Mouse (Mus musculus) limb, embryonic 12.5 days (tissue): ENCODE data around the gene Olfr1336. TPM values are rescaled to one million over a fixed set of nuclear protein-coding genes. Genes with fewer than 3 reads are reported as not detected.

ENCODE experiments used
- ATAC-seq: fragments of 200-750 bp; cut with Nextera tagmentation; 2 replicates; pipeline ENCODE4 v1.8.0; 2017; ENCODE audit warnings: low read depth, moderate TSS enrichment; ENCODE audit not compliant: insufficient number of reproducible peaks, insufficient read depth, low FRiP score, low TSS enrichment
- H3K27ac ChIP-seq: fragments of 300-500 bp; sonication (generic); 2 replicates; pipeline ENCODE4 v1.5.1; 2016; ENCODE audit warnings: mild to moderate bottlenecking, moderate library complexity
- H3K27me3 ChIP-seq: fragments of 300-500 bp; sonication (generic); 2 replicates; pipeline ENCODE4 v1.6.1; 2016; ENCODE audit warnings: mild to moderate bottlenecking, moderate library complexity
- H3K36me3 ChIP-seq: fragments of 300-500 bp; sonication (generic); 2 replicates; pipeline ENCODE4 v1.6.1; 2016; ENCODE audit warnings: mild to moderate bottlenecking, moderate library complexity
- H3K4me1 ChIP-seq: fragments of 300-500 bp; sonication (generic); replicated peaks from 2 replicates; pipeline ENCODE4 v1.6.1; 2016
- H3K4me2 ChIP-seq: fragments of 300-500 bp; sonication (generic); 2 replicates; pipeline ENCODE4 v1.6.1; 2016; ENCODE audit warnings: mild to moderate bottlenecking, moderate library complexity
- H3K4me3 ChIP-seq: fragments of 300-500 bp; sonication (generic); replicated peaks from 2 replicates; pipeline ENCODE4 v1.5.1; 2016; ENCODE audit warnings: mild to moderate bottlenecking
- H3K9ac ChIP-seq: fragments of 300-500 bp; sonication (generic); replicated peaks from 2 replicates; pipeline ENCODE4 v1.6.1; 2016; ENCODE audit warnings: mild to moderate bottlenecking, moderate library complexity
- H3K9me3 ChIP-seq: fragments of 300-500 bp; sonication (generic); 2 replicates; pipeline ENCODE4 v1.6.1; 2016; ENCODE audit warnings: mild to moderate bottlenecking, moderate library complexity
- WGBS: fragments of 180-500 bp; shearing (Covaris S2); methylation state at CpG from one replicate; pipeline ENCODE4 v1.1.7; 2016; 5-methylcytosine and 5-hydroxymethylcytosine counted together
- polyA plus RNA-seq: library from polyadenylated mRNA; unstranded; fragments of >200 nt; fragmentation: Nextera tagmentation; extraction: Ambion mirVana; gene quantifications from 2 replicates; pipeline ENCODE4 v1.2.1, GENCODE M21; 2016

Gene Olfr1336
- not detected in 2 replicates for polyA plus RNA-seq

DNA sequence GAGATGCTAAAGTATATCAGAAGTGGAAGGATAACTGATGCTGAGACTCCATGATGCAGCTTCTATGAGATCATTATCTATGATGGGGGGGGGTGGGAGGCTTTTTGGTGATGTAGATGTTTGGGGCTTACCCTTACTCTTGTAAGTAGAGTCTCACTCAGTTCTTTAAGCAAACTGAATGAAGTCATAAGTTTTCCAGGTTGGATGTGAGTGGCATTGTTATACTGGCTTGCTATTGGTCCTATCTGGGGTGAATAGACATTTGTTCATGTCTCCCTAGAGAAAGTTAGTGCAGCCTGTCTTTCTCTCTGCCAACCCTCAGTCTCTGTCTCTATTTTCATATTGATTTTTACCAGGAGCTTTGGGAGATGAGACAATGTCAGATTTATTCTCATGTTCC lies at the start of gene Olfr1336:
TSS of gene Olfr1336 (plus strand) at position 301 of the 400 bp plus-strand sequence.
- no peak for ATAC-seq
- Histone ChIP-seq H3K36me3 (no peaks in the 10 kb centered on the region), H3K9me3 (peaks cover 28% of the 10 kb centered on the region; the same call in 1 of the 2 replicates), H3K4me3 (no peak within 1 kb of the TSS), H3K4me1 (no peaks in the 10 kb centered on the region), H3K4me2 (no peak within 1 kb of the TSS), H3K27me3 (no peaks in the 10 kb centered on the region), H3K9ac (no peak within 1 kb of the TSS), H3K27ac (no peak within 1 kb of the TSS)

DNA sequence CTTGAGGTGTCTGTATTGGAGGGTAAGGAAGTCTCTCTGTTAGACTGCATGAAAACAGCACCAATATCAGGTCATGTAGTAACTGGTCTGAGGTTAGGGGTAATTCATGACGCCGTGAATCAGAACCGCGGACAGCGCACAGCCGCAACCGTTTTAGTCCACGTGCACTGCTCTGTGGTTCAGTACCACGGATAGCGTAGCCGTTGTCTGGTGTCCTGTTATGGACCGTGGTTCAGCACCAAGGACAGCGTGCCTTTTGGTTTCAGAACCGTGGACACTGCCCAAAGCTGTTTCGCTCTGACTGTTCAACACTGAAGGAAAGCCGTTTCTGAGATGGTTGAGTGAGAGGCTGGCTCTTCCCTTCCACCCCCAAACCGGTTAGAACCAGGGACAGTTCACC lies 45.9 kb upstream of the Olfr1336 start, which contains the start of gene Gm20715:
TSS of gene Gm20715 (plus strand) at position 235 of the 400 bp plus-strand sequence.
- Histone ChIP-seq H3K27ac (no peak within 1 kb of the TSS), H3K9ac (no peak within 1 kb of the TSS), H3K27me3 (peaks cover 5% of the 10 kb centered on the region; the same call in 1 of the 2 replicates), H3K4me2 (no peak within 1 kb of the TSS), H3K9me3 (no peaks in the 10 kb centered on the region), H3K4me3 (no peak within 1 kb of the TSS), H3K4me1 (no peaks in the 10 kb centered on the region), H3K36me3 (no peaks in the 10 kb centered on the region)
- WGBS: under 1% methylated on average over 17 of the region's 17 CpGs
- peak; percentile 91 for ATAC-seq

GRCm38 (mm10) chr7:6414626-6415441 lies 41.1 kb upstream of the Olfr1336 start:
- no peak overlapping the region for H3K4me2 ChIP-seq
- WGBS: 10% methylated on average over 16 of the region's 22 CpGs

DNA sequence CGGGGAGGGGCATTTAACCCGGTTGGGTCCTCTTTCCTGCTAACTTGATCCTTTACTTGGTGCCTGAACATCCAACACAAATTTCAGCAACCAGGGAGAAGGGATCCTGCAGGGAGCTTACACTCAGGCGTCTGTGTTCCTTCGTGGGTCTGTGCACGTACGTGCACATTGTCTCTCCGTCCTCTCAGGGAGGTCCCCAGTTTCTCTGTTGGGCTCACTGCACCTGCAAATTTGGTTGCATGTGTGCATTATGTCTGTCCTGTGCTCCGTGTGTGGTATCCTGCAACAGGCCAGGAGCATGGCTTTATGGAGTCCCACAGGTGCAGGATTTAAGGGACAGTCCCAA lies 40.6 kb upstream of the Olfr1336 start:
- Histone ChIP-seq H3K27me3 (peaks cover 12% of the 10 kb centered on the region; the same call in 1 of the 2 replicates), H3K9ac (no peak overlapping the region), H3K36me3 (no peaks in the 10 kb centered on the region), H3K27ac (no peak overlapping the region), H3K4me1 (no peaks in the 10 kb centered on the region), H3K4me2 (no peak overlapping the region), H3K4me3 (no peak overlapping the region), H3K9me3 (no peaks in the 10 kb centered on the region)
- ATAC-seq: no peak
- 26% methylated on average over 8 of the region's 8 CpGs for WGBS

More at GRCm38 (mm10) chr7:6414626-6415441, 41.1 kb upstream of the Olfr1336 start:
- peaks cover 12% of the 10 kb centered on the region; the same call in 1 of the 2 replicates for H3K27me3 ChIP-seq
- H3K36me3 ChIP-seq: no peaks in the 10 kb centered on the region
- ATAC-seq: no peak
- H3K4me1 ChIP-seq: no peaks in the 10 kb centered on the region
- H3K9me3 ChIP-seq: no peaks in the 10 kb centered on the region
- H3K9ac ChIP-seq: no peak overlapping the region
- no peak overlapping the region for H3K27ac ChIP-seq
- H3K4me3 ChIP-seq: no peak overlapping the region

- 78% methylated on average over 6 of the region's 6 CpGs for WGBS
- no peaks in the 10 kb centered on the region for H3K4me1 ChIP-seq
- no peak overlapping the region for H3K4me3 ChIP-seq
- H3K36me3 ChIP-seq: no peaks in the 10 kb centered on the region
- no peak overlapping the region for H3K27ac ChIP-seq
- H3K9me3 ChIP-seq: no peaks in the 10 kb centered on the region
- H3K27me3 ChIP-seq: peaks cover 9% of the 10 kb centered on the region; the same call in 1 of the 2 replicates
- H3K9ac ChIP-seq: no peak overlapping the region
- no peak overlapping the region for H3K4me2 ChIP-seq
- no peak for ATAC-seq
These were observed 36.1 kb upstream of the Olfr1336 start for GRCm38 (mm10) chr7:6419894-6420293.

- WGBS: 88% methylated on average over 3 of the region's 3 CpGs
- Histone ChIP-seq H3K27ac (no peak overlapping the region), H3K4me1 (no peaks in the 10 kb centered on the region), H3K36me3 (no peaks in the 10 kb centered on the region), H3K27me3 (no peaks in the 10 kb centered on the region), H3K9me3 (peaks cover 19% of the 10 kb centered on the region; the same call in 1 of the 2 replicates), H3K4me2 (no peak overlapping the region), H3K9ac (no peak overlapping the region), H3K4me3 (no peak overlapping the region)
- ATAC-seq: no peak
These were observed 26.6 kb upstream of the Olfr1336 start for GRCm38 (mm10) chr7:6429381-6429780.

DNA sequence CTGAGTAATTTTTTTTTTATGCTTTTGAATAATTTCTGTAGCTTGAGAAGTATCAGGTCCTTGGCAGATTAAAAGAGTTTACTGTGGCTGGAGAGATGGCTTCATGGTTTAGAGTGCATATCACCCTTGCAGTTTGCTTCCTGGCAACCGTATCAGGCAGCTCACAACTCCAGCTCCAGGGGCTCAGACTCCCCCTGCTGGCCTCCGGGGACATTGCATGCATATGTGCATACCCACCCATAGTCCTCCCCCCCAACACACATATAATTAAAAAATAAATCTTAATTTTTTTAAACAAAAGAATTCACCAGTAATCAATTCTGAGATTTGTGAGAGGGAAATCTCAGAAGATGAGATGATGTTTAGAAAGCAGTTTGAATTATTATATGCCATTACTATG lies 25.6 kb upstream of the Olfr1336 start:
- Histone ChIP-seq H3K4me2 (no peak overlapping the region), H3K4me1 (no peaks in the 10 kb centered on the region), H3K27ac (no peak overlapping the region), H3K27me3 (no peaks in the 10 kb centered on the region), H3K36me3 (no peaks in the 10 kb centered on the region), H3K9ac (no peak overlapping the region), H3K4me3 (no peak overlapping the region), H3K9me3 (peaks cover 19% of the 10 kb centered on the region; the same call in 1 of the 2 replicates)
- WGBS: 59% methylated on average over 2 of the region's 2 CpGs
- no peak for ATAC-seq

DNA sequence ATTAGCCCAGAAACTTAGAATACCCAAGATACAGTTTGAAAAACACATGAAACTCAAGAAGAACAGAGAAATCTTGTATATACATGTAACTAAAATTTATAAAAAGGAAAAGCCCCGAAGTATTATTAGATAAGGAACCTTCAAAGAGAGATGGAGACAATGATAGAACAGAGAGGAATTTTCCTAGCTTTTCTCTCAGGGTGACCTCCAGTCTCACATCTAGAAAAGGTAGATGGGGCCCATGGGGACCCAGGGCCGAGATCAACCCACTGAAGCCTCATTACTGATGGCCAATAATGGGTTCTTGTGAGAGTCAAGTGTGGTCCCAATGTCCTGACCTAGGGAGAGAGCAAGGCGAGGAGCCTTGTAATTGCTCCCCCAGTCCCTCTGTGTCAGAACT lies 17.6 kb upstream of the Olfr1336 start, which contains the start of gene Olfr1344:
TSS of gene Olfr1344 (plus strand) at position 301 of the 400 bp plus-strand sequence.
- H3K4me2 ChIP-seq: no peak within 1 kb of the TSS
- no peaks in the 10 kb centered on the region for H3K4me1 ChIP-seq
- 85% methylated on average over 3 of the region's 3 CpGs for WGBS
- no peak within 1 kb of the TSS for H3K9ac ChIP-seq
- H3K36me3 ChIP-seq: no peaks in the 10 kb centered on the region
- no peaks in the 10 kb centered on the region for H3K27me3 ChIP-seq
- ATAC-seq: no peak
- 0 out of 2 replicates have a peak, but pooled peaks cover 6% of the 10 kb centered on the region for H3K9me3 ChIP-seq
- no peak within 1 kb of the TSS for H3K27ac ChIP-seq
- no peak within 1 kb of the TSS for H3K4me3 ChIP-seq

DNA sequence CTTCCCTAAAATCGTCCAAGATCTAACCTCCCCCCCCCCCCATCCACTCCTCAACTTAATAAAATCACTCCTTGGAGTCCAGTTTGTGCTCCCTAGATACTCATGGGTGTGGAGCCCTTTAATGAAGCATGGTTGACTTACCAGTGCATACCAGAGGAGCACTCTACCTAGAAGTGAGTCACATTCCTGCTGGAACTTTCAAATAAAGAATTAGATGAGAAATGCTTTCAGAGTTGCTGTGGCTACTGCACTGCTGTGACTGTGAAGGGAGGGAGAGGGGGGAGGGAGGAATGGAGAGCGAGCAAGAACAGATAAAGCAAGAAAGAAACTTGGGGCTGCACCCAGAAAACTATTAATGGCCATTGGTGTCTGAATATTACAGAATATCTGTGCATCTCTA lies 14.8 kb upstream of the Olfr1336 start:
- Histone ChIP-seq H3K36me3 (no peaks in the 10 kb centered on the region), H3K27ac (no peak overlapping the region), H3K4me1 (no peaks in the 10 kb centered on the region), H3K4me3 (no peak overlapping the region), H3K4me2 (no peak overlapping the region), H3K9ac (no peak overlapping the region), H3K9me3 (peaks cover 7% of the 10 kb centered on the region; the same call in 1 of the 2 replicates), H3K27me3 (no peaks in the 10 kb centered on the region)
- no peak for ATAC-seq
- WGBS: 70% methylated on average over 2 of the region's 2 CpGs

- H3K36me3 ChIP-seq: no peaks in the 10 kb centered on the region
- no peak overlapping the region for H3K4me3 ChIP-seq
- peaks cover 25% of the 10 kb centered on the region; the same call in 1 of the 2 replicates for H3K9me3 ChIP-seq
- H3K27me3 ChIP-seq: no peaks in the 10 kb centered on the region
- H3K9ac ChIP-seq: no peak overlapping the region
- no peak overlapping the region for H3K4me2 ChIP-seq
- 86% methylated on average over 5 of the region's 5 CpGs for WGBS
- no peak overlapping the region for H3K27ac ChIP-seq
- no peak for ATAC-seq
- no peaks in the 10 kb centered on the region for H3K4me1 ChIP-seq
These were observed 8.2 kb upstream of the Olfr1336 start for GRCm38 (mm10) chr7:6447771-6448170.

DNA sequence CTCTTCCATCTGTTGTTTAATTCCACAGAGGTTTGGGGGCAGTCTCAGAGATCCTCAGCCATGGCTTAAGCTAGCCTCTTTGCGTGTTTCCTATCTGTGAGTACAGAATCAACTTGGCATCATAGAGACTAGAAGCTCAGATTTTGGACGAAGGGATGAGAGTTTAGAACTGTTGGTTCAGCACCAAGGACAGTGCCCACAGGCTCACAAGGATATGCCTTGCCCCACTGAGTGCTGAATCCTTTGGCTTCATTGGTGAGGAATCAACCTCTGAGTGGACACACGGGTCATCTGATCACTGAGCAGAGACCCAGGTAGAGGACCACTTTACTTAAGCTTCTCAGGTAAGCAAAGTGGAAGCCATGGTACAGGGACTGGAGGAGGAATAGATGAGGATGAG lies 431 bp downstream of the Olfr1336 start:
- Histone ChIP-seq H3K9ac (no peak overlapping the region), H3K27ac (no peak overlapping the region), H3K9me3 (peaks cover 28% of the 10 kb centered on the region; the same call in 1 of the 2 replicates), H3K27me3 (no peaks in the 10 kb centered on the region), H3K4me2 (no peak overlapping the region), H3K4me3 (no peak overlapping the region), H3K4me1 (no peaks in the 10 kb centered on the region), H3K36me3 (no peaks in the 10 kb centered on the region)
- WGBS: 43% methylated on average over 3 of the region's 3 CpGs
- ATAC-seq: no peak
